8 mouse cellular contexts compared by ENCODE assay signal in the genomic region with DNA sequence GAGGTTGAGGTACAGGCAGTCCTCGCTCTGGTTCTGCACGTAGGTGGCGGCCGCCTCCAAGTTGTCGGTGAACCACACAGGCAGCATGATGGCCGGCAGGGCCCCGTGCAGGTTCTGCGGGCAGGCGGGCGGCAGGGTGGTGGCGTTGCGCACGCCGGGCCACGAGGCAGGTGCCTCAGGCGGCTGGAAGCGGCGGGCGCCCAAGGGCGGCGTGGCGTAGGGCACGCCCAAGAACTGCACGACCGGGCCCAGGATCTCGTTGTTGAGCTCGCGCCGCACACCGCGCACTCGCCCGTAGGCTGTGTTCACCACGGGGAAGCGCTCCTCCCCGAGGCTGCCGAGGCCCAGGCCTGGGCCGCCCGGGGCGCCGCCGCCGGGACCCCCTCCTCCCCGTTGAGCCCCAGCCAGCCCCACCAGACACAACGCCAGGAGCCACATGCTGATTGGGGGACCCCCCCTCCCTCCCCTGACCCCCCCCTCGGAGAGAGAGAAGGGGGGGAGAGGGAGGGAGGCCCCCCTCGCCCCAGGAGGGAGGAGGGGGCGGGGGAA. TPM values are rescaled to one million over a fixed set of nuclear protein-coding genes. Genes with fewer than 3 reads are reported as not detected.
DNase-seq lines count a peak whose midpoint lies in the region; ATAC-seq lines count a peak whose summit lies in the region.
"Had no signal": no experiment of that assay in that cellular context is flagged by ENCODE, and none has a peak within 500 bp of the region (broad histone marks: within the 10 kb centered on the region; RNA-seq: fewer than 3 reads in every experiment).

No protein-coding gene starts in this region.

- peak; percentile 23 for DNase-seq in right cerebral cortex, adult 18-20 months
- DNase-seq in right cerebral cortex, postnatal 4 days, result no peak
- DNase-seq in hindbrain, embryonic 10.5 days (ENCODE audit: low spot score), result peak; percentile 43
- DNase-seq in liver, result peak; percentile 79
- DNase-seq in neural tube, embryonic 10.5 days (ENCODE audit: extremely low spot score, low spot score), result peak; percentile 48
- peak; percentile 60 to 73 for DNase-seq in thymus, postnatal 36 days

- peaks cover 46% of the 10 kb centered on the region for H3K27me3 ChIP-seq in hindbrain, embryonic 10.5 days (ENCODE audit: insufficient read depth, poor library complexity, severe bottlenecking)

- peak overlapping the region; percentile 87 for H3K27ac ChIP-seq in hindbrain, embryonic 10.5 days

- no peaks in the 10 kb centered on the region for H3K9me3 ChIP-seq in hindbrain, embryonic 10.5 days

- peak overlapping the region; percentile 89 for H3K4me3 ChIP-seq in hindbrain, embryonic 10.5 days

- ATAC-seq in common myeloid progenitor, adult 5-6 weeks (replicated peaks; ENCODE audit: low read depth, poor library complexity, severe bottlenecking), result peak; percentile 10; the same call in 1 of the 2 replicates

- peaks cover 66% of the 10 kb centered on the region for H3K4me1 ChIP-seq in hindbrain, embryonic 10.5 days (replicated peaks)

- H3K36me3 ChIP-seq in hindbrain, embryonic 10.5 days, result peaks cover 42% of the 10 kb centered on the region

- WGBS in hindbrain, embryonic 10.5 days, result 6% methylated on average over 48 of the region's 48 CpGs

RNA-seq across cellular contexts. Expression of a gene that starts 3.5 kb away (rescaled TPM):
- 6.5 and 8.6 TPM in 2 replicates for total RNA-seq in common myeloid progenitor, adult 5-6 weeks (2017)
- polyA plus RNA-seq in hindbrain, embryonic 10.5 days (2016; fragmentation: Nextera tagmentation; extraction: Ambion mirVana), result 5.8 and 9.1 TPM in 2 replicates

RNA-seq across cellular contexts. Expression of a gene that starts 4.2 kb away (rescaled TPM):
- total RNA-seq in common myeloid progenitor, adult 5-6 weeks (2017), result 245 and 258 TPM in 2 replicates
- 312 and 362 TPM in 2 replicates for polyA plus RNA-seq in hindbrain, embryonic 10.5 days (2016; fragmentation: Nextera tagmentation; extraction: Ambion mirVana)

RNA-seq across cellular contexts. Expression of a gene that starts 12.1 kb away (rescaled TPM):
- total RNA-seq in common myeloid progenitor, adult 5-6 weeks (2017), result not detected in 2 replicates
- 0.34 TPM in 1 of 2 replicates, not detected in the other for polyA plus RNA-seq in hindbrain, embryonic 10.5 days (2016; fragmentation: Nextera tagmentation; extraction: Ambion mirVana)

RNA-seq across cellular contexts. Expression of a gene that starts 12.1 kb away (rescaled TPM):
- 24.6 and 31.0 TPM in 2 replicates for total RNA-seq in common myeloid progenitor, adult 5-6 weeks (2017)
- 85.3 and 88.7 TPM in 2 replicates for polyA plus RNA-seq in hindbrain, embryonic 10.5 days (2016; fragmentation: Nextera tagmentation; extraction: Ambion mirVana)

RNA-seq across cellular contexts. Expression of a gene that starts 15.8 kb away (rescaled TPM):
- total RNA-seq in common myeloid progenitor, adult 5-6 weeks (2017), result not detected in 2 replicates
- not detected in 2 replicates for polyA plus RNA-seq in hindbrain, embryonic 10.5 days (2016; fragmentation: Nextera tagmentation; extraction: Ambion mirVana)
- total RNA-seq: gastrocnemius, postnatal 4 days had no signal
